Mouse (Mus musculus) kidney, postnatal 4 days (tissue): ENCODE results near the gene Samd4.

Experiments
- DNase-seq, 2 experiments: peaks; one replicate each; pipeline ENCODE4 v3.0.0; 2021; ENCODE audit warnings: mixed read lengths in 2 of 2

Gene Samd4

DNA sequence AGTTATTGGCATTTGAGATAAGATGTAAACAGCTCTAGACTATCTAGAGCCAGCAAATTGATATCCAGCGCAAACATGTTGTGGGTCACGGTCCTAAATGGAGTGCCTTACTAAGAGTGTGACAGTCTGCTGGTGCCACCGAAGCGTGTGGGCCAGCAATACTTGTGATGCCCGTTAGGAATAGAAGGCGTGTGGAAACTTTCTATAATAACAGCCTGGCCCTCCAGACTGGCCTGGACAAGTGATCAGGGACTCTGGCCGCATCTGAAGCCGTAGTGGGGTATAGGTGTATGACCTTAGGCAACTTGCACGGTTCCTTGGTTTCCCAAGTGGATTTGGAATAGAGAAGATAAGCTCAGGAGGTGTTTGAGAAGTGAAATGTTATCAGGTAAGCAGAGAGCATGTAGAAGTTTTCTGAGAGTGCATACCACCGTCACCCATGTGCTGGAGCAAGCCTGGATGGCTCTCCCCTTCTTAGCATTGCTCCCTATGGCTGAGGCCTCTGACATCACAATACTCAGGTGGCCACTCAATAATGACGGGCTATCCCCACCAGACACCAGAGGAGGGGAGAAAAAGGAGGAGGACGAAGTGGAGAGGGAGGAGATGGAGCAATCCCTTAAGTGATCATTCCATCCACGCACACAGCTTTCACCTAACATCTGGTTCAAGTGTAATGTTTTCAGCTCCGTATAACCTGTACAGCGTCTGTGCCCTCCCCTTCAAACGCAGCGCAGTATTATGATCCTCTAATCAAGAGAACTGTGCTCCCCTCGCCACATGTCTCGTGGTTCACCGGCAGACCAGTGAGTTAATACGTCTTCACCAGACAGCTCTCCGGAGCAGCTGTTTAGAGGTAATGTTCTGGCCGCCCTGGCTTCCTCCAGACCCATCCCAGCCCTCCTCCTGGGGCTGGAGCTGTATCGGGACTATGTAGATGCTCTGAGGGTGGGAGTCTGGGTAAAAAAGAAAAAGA is 118.4 kb downstream of the Samd4 start:
- DNase-seq, result no peak

DNA sequence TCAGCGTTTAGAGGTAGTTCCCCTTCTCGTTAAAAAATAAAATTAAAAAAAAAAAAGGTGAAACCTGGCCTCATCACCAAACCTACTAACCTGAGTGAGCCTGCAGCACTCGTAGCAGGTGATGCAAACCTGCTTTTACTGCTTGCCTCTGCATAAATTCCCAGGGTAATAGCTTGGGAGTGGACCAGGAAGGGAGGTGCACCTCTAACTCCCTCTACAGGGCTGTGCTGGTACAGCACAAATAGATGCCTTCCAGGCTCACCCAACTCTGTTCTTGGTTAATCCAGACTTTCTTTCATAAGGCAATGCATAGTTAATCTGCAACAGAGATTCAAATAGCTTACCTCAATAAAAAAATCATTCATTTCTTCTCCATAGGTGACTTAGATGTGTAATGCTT is 121.5 kb downstream of the Samd4 start:
- DNase-seq, result peak; percentile 42 to 54

DNA sequence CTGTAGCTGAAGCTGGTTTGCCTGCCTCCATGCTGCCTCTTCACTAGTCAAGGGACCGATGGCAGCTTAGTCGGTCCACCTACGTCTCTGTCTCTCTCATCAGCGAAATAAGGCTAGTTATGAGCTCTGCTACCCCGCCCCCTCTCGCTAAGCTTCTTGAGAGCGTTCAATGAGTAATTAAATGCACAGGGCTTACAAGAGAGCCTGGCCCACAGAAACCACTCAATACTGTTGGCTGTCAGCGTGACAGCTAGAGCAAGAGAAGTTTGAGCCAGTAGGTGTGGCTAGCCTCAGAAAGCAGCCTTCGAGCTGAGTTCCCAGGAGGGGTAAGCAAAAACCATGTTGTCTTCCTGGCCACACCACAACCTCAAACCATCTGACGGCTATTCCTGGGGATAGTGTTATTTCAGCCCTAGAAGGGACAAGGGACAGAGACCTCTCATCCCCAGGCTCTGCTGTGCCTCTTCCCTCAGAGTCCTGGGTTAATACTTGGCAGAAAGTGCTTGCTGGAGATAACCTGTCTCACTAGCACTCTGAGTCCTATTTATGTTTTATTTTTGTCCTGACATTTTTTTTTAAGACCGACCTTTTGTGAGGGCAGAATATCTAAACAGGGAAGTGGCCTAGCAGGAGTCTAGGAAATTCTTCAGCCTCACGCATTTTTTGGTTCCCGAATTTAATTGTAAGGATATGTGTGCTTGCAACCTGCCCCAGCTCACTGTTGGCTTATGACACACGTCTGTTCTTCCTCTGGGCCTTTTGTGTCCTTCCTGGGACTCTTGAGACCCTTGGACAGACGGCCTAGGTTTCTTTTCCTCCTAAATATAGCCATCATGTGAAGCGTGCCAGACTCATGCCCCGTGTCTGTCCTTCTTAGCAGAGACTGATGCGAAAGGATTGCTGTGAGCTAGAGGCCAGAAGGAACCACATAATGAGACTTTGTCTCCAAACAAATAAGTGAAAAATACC is 128.8 kb downstream of the Samd4 start:
- no peak for DNase-seq

DNA sequence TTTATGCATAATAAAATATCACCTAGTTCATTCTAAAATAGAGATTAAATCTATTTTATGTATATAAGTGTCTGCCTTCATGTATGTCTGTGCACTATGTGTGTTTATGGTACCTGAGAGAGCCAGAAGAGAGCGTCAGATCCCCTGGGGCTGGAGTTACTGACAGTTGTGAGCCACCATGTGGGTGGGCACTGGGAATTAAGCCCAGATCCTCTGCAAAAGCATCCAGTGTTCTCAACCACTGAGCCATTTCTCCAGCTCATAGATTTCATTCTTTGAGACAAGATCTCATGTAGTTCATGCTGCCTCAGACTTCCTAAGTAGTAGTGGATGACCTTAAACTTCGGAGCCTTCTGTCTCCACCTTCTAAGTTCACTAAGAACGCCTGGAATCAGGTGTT is 133.0 kb downstream of the Samd4 start:
- no peak for DNase-seq

DNA sequence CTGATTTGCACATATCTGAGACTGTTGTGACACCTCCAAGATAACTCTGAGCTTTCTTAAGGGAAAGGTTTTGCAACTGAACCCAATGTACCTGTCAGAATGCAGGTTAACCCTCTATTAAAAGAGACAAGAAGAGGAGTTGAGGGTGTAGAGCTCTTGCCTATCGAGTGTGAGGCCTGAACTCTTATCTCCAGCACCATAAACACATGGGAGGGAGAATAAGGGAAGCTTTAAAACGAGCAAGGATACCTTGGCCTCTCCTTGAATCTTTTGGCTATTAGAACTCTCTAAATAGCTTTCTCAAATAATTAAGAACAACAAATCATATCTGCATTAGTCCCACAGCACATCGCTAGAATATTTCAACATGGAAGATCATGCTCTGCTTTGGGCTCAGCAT is 135.0 kb downstream of the Samd4 start:
- DNase-seq, result no peak

DNA sequence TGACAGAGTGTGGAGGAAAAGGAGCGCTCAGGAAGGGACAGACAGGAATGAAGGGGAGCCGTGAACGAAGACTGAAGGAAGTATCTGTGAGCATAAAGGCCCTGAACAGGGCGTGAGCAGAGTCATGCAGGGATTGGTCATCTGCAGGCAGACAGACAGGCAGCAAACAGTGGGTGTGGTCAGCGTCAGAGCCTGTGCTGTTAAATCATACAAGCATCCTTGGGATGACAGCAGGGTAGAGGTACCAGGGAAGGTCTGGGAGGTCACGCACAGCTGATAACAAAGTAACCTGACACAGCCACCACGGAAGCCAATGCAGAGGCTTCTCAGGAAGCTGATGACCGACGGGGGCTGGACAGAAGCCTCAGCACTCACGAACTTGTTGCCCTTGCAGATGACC is 138.2 kb downstream of the Samd4 start:
- no peak for DNase-seq

DNA sequence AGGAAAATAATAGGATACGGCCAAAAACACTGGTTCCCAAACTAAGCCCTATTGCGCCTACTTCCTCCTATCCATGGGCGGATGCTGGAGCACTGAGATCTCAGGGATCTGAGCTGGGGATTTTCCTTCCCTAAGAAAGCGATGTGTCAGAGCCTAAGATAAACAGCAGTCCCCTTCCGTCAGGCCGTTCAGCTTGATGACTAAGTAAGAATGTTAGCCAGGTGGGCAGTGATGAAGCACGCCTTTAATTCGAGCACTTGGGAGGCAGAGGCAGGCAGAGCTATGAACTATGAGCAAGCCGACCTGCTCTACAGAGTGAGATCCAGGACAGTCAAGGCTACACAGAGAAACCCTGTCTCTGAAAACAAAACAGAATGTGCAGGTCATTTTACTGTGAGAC is 140.9 kb downstream of the Samd4 start:
- no peak for DNase-seq

DNA sequence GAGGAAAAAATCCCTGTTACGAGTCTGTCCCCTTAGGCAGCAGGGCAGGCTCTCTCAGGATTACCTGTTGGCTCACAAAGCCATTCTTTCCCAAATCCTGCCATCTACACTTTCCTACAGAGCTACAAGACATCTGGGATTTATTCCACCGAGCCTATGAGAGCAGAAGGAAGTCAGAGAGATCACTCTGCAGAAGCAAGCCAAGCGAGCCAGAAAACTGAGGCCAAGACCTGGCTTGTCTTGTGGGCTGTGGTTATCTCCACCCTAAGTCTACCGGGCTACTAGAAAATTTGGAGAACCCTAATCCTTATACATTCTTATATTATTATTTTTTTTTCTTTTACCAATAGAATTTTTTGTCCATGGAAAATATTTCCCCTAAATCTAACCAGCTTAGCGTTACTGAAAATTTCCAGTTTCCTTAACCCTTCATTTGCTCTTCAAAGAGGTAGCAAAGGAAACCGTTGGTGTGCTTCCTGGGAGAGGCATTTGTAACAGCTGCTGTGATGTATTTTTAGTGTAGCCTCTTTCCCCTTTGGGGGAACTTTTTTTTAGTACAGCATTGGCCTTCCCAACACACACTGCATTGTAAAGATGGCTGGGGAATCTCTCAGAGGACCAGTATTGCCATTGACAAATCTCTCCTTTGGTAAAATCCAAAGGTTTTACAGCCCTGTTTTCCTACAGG is 144.9 kb downstream of the Samd4 start:
- DNase-seq, result no peak

DNA sequence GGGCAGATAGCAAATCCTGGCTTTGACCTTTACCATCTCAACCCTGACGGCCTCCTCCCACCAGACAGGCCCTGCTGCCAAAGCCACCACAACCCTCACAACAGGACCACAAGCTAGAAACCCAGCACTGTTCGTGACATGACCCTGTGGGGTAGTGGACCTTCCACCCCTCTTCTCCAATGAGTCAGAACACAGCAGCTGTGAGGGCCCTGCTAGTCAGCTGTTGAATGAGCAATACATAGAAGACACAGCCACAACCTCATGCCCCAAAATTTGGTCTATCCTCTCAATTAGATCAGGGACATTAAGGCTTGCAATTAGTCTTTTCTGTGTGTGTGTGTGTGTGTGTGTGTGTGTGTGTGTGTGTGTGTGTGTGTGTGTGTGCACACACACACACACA is 148.9 kb downstream of the Samd4 start:
- no peak for DNase-seq

DNA sequence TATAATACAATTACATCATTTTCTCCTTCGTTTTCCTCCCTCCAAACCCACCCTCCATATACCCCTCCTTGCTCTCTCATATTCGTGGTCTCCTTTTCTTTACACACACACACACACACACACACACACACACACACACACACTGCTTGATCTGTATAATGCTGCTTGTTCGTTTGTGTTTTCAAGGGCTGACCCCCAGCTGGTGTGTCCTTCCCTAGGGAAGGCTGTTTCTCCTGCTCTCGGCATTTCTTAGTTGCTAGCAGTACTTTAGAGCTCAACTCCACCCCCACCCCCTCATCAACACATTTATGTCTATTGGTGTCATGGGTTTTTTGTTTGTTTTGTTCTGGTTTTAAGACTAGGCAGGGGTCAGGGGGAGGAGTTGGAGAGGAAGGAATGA is 149.5 kb downstream of the Samd4 start:
- no peak for DNase-seq

DNA sequence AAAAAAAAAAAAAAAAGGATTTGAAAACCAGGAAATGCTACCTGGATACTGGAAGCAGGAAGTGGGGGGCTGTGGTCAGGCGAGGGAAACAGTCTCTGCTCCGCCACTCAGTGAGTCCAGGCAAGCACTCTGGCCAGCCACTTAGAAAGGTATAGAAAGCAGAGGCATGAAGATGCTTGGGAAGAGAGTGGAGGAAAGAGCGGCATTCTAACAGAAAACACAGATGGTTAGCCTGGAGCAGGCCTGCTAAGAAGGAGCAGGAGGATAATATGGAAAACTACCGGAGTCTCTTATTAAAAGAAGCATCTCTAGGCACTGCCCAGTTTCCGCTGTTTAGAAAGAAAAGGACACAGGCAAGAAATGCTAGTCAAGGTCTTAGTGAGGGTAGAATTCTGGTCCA is 150.8 kb downstream of the Samd4 start:
- no peak for DNase-seq

DNA sequence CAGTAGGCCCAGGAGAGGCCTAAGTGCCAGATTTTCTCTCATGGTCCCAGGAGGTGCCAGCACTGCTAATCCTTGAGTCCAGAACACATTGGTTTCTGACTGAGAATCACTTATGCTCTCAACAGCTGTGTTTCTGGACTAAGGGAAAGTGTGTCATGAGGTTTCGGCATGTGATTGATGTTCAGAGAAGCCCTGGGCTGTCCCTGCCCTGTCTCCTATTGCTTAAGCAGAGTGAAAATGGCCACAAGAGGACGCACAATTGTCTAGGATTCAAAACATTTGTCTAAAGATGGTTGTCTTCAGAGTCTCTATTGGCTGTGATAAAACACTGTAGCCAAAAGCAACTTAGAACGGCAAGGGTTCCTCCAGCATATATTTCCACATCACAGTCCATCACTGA is 159.0 kb downstream of the Samd4 start:
- DNase-seq, result no peak

DNA sequence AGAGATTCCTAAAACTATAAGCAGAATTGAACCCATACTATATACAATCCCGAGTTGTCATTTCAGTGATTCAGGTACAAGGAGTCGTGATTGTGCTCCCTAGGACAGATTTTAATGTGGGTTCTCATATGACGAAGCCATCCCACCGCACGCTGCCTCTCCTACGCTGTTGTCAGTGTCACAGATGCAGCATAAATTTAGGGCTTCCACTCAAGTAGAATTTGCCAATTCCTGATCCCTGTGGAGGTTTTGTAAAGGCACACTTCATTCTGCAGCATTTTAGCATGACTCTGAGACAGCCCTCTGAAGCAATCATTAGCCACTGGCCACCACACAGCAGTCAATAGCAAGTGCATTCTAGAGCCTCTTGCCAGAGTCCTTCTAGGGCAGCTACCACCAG is 166.4 kb downstream of the Samd4 start:
- no peak for DNase-seq

DNA sequence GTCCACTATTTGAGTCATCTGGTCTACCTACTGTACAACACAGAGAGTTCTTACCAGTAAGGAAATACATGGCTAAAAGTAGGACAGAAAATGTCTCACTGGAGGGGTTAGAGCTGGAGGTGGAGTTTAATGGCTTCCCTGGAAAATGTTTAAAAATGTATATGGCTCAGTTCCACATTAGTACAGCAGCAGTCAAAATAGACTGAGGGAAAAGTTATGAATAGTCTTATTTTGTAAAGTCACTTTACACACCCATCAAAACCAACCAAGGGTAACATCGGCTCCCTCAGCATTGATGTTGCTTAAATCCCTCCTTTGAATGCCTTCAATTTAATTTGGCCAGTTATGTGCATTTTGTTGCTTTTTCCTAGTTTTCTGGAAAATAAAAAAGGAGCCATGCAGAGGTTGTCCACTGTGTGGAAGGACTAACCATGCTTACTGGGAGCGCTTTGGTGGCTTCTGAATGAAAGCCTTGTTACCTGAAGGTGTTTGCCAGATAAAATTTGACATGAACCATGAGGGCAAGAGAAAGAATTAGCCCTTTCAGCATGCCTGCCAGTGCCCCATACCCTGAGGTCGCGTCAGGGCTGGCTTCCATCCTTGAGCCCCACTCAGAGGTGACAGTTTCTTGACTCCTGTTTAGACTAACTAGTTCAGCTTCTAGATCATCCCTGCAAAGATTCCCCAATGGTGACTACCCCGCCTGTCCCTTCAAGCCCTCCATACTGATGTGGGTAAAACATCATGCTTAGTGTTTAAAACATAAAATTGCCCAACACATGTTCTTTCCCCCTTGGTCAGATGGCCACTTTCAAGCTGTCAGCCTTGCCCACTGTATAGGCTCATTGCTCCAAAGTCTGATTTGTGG is 169.3 kb downstream of the Samd4 start:
- DNase-seq, result no peak

DNA sequence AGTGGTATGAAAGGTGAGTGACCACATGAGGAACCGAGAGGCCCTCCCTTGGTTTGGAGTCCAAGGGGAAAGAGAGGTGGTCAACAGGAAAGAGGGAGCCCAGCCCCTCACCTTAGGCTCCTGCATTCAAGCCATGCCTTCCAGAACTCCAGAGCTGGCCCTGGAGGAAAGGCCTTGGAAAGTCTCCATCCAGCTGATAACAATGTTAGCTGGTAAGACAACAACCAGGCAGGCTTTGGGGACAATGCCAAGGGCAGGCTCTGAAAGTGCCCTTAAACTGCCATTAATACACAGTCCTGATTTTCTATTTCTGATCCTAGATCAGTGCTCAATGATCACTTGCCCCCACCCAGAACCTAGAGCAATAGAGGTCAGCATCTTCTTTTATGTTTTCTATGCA is 170.4 kb downstream of the Samd4 start:
- DNase-seq, result no peak

DNA sequence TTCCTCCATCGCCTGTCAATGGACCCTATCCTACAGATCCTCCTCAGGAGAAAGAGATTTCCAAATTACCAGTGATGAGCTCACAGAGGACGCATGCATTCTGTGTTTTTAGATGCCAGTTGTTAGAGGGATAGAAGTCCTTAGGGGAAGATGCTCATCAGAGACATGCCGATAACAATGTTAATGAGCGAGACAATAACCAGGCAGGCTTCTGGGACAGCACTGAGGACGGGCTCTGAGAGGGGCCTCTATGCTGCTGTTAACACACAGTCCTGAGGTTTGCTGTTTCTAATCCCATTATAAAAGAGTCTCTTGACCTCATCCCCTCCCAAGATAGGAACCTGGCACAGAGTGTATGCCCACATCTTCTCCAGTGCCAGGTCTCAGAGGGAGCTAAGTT is 171.2 kb downstream of the Samd4 start:
- no peak for DNase-seq

DNA sequence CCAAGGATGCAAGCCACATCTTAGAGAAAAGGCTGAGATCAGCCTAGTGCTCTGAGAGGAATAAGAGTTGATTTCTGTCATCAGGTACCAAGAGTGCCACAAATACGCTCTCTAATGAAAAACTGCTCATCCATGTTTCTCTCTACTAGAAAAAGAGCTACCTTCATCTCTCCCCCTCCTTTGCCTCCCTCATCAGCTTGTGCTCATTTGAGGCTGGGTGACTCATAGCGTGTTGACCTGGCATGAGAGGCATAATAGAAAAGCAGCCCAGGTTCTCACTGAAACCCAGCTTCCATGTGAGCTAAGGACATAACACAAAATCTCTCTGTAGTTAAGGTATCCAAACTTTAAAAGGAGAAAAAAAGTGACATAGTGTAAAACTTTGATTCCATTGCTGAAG is 176.3 kb downstream of the Samd4 start:
- no peak for DNase-seq

DNA sequence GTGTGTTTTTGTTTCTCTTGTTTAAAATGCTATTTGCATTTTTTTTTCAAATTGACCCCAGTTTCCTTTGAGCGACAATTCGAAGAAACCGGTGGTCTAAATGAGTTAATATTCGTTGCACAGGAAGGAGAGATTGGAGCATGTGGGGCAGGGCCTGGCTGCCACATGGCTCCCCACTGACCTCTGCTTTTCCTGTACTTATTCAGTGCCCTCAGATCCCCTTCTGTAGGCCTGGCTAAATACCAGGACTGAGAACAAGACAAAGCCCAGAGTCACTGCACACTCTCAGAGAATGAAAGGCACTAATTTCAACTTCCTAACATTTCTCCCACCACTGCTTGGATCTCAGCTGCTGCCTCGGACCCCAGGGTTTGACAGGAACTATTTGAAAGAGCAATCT is 182.4 kb downstream of the Samd4 start:
- no peak for DNase-seq

DNA sequence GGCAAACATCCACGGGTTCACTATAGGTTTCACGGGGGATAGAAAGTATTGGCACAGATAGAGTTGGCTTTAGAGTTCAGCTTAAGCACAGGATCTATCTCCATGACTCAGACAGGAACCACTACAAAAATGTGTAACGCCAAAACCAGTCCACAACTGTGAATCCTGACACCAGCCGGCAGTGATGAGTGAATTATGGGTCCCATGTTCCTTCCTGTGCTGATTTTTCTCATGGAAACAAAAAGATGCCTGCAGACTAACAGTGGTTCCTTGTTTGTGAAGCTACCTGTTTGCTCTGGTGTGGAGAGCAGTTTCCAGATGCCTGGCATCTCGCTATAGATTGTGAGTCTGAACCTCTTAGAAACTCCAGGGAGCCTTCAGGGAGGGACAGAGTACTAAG is 184.2 kb downstream of the Samd4 start:
- DNase-seq, result no peak

DNA sequence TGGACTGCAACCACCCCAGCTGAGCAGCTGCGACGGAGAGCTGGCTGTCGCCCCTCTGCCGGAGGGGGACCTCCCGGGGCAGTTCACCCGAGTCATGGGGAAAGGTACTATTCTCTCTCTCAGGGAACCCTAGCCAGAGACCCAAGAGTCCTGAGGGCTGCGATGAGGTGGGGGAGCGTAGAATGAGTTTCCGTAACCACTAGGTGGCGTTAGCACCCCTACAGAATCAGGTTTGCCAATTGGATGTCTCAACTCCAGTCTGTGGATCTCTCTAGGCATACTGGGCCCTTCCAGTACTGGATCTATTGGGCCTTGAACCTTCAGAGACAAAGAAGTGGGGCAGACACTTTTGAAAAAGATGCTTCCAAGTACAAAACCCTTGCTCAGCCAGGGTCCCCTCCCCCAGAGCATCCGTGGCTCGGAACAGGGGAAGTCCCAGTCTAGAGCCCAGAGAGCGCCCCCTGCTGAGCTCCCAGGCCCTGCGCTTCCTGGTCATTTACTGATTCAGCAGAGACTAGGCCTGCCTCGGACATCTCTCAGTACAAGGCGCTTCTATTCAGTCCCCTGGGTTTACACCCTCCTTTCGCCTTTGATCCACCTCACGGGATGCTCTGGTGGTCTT is 191.5 kb downstream of the Samd4 start:
- peak; percentile 51 to 62 for DNase-seq

DNA sequence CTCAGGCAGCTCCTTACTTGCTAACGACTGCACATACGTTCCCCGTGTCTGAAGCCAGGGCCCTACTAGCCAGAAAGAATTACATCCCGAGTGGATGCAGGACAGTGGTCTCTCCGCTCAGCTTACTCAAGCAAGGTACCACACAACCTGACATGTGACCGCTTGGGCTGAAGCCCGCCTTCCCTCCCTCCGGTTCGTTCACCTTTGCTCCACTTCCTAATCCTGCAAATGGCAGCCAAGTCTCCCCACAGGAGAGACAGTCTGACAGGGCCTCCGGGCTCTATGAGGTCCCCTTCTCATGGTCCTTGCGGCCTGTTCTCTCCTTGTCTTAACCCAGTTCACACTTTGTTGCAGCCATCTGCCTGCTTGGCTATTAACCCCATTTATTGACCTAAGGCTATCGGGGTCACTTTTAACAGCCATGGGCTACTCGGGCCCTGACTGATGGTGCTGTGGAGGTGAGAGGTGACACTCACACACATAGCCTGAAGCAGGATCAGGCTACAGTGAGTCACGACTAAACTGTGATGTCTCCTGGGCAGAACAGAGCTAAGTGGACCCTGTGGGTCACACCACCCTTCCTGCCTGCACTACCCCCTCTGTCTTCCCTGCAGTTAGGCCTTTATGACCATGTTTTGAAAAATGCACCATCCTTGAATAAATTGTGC is 192.5 kb downstream of the Samd4 start:
- no peak for DNase-seq
